In the genomic region with DNA sequence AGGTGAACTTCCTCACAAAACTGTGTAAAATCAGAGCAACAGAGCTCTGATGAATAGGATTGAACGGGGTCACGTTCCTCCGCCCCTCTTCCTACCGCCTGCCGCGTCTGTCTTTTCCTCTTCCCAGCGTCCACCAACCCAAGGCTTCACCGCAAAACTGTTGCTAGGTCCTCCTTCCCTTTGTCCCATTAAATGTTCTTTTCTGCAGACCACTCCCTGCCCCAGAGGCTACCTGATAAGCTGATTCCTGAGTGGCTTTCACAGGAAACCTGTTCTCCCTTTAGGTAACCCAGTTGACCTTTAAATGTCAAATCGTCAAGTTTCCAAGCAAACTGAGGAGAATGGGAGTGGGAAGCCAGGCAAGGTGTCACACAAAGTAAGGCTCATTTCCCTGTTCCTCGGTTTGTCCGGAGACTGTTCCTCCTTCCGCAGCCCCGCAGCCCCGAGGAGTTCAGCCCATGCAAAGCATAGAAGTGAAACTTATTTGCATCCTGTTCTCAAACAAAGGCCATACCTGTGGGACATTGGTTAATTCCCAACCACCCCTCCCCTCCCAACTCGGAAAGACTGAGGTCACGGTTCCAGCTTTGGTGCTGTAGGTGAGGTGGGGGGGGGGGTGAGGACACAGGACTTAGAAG, we compare ENCODE assay signal across 14 mouse cellular contexts. TPM values are rescaled to one million over a fixed set of nuclear protein-coding genes. Genes with fewer than 3 reads are reported as not detected.
DNase-seq lines count a peak whose midpoint lies in the region; ATAC-seq lines count a peak whose summit lies in the region.
"Had no signal": no experiment of that assay in that cellular context is flagged by ENCODE, and none has a peak within 500 bp of the region (broad histone marks: within the 10 kb centered on the region; RNA-seq: fewer than 3 reads in every experiment).

No protein-coding gene starts in this region.

- H3K4me1 ChIP-seq in liver, embryonic 11.5 days (replicated peaks; ENCODE audit: control insufficient read depth, insufficient read depth, low read length) = peaks cover 8% of the 10 kb centered on the region
- H3K4me1 ChIP-seq: hindbrain, embryonic 12.5 days had no signal

- H3K36me3 ChIP-seq in liver, embryonic 11.5 days (ENCODE audit: control insufficient read depth, insufficient read depth, low read length) = no peaks in the 10 kb centered on the region
- no peaks in the 10 kb centered on the region for H3K36me3 ChIP-seq in splenic B cell, adult 2 months (ENCODE audit: control insufficient read depth, insufficient read depth, low read length, poor library complexity, severe bottlenecking)
- H3K36me3 ChIP-seq: hindbrain, embryonic 12.5 days had no signal

- no peak overlapping the region for H3K4me3 ChIP-seq in liver, embryonic 11.5 days (ENCODE audit: low read depth, low read length)
- H3K4me3 ChIP-seq: hindbrain, embryonic 12.5 days had no signal

- H3K9me3 ChIP-seq in liver, embryonic 11.5 days (ENCODE audit: control insufficient read depth, low read length) = no peaks in the 10 kb centered on the region
- H3K9me3 ChIP-seq: hindbrain, embryonic 12.5 days had no signal

- no peak overlapping the region for H3K9ac ChIP-seq in liver, embryonic 11.5 days (ENCODE audit: low read depth, low read length)
- H3K9ac ChIP-seq: hindbrain, embryonic 12.5 days had no signal

- DNase-seq in liver, embryonic 11.5 days (ENCODE audit: low spot score) = no peak
- DNase-seq in liver = no peak
- peak; percentile 55 to 65 for DNase-seq in kidney, postnatal 36 days
- peak; percentile 40 for DNase-seq in splenic B cell, adult 2 months (ENCODE audit: low read depth, low spot score)
- DNase-seq in adrenal gland, postnatal 36 days = no peak
- no peak for DNase-seq in spleen, adult 12 weeks (ENCODE audit: low spot score)
- DNase-seq in thymus, adult 18-20 months = no peak
- DNase-seq: adrenal gland, adult 8-10 months; cerebellum, adult 8-10 months; thymus, adult 2 months had no signal

- no peak overlapping the region for H3K27ac ChIP-seq in liver, embryonic 11.5 days (ENCODE audit: low read depth, low read length)
- H3K27ac ChIP-seq: hindbrain, embryonic 12.5 days had no signal

- peak overlapping the region; percentile 31 for H3K4me2 ChIP-seq in liver, embryonic 11.5 days
- H3K4me2 ChIP-seq: hindbrain, embryonic 12.5 days had no signal

- WGBS in liver, embryonic 11.5 days = 28% methylated on average over 16 of the region's 16 CpGs

- H3K27me3 ChIP-seq in liver, embryonic 11.5 days (replicated peaks; ENCODE audit: control insufficient read depth, insufficient read depth, low read length) = no peaks in the 10 kb centered on the region
- no peaks in the 10 kb centered on the region for H3K27me3 ChIP-seq in splenic B cell, adult 2 months (ENCODE audit: control insufficient read depth, insufficient read depth, low read length, poor library complexity, severe bottlenecking)
- H3K27me3 ChIP-seq: hindbrain, embryonic 12.5 days had no signal

- ATAC-seq in liver, embryonic 11.5 days (replicated peaks; ENCODE audit: low FRiP score) = no peak
- ATAC-seq in common myeloid progenitor, adult 5-6 weeks (replicated peaks; ENCODE audit: low read depth, poor library complexity, severe bottlenecking) = 0 out of 2 replicates have a peak, but pooled peaks have one; percentile 14

RNA-seq across cellular contexts. Expression of a gene that starts 1.1 kb away (rescaled TPM):
- not detected in 2 replicates for polyA plus RNA-seq in liver, embryonic 11.5 days (2014; fragmentation: Nextera tagmentation; extraction: Ambion mirVana)
- 0.41 TPM in 1 of 2 replicates, not detected in the other for total RNA-seq in common myeloid progenitor, adult 5-6 weeks (2017)
- total RNA-seq in adrenal gland, postnatal 36 days (2021) = 1 to 10 TPM in 1 of 2 experiments, under 1 TPM in 1; 0.53 to 1.3 TPM
- total RNA-seq: MEL had no signal
- polyA plus RNA-seq: hindbrain, embryonic 12.5 days; neural tube, embryonic 11.5 days had no signal

Comparison
In these comparisons a context has a peak if more than half of its experiments do, and no peak if none do; other contexts are left out.
1. DNase-seq: peak in kidney, postnatal 36 days (2 of 2) and splenic B cell, adult 2 months (single experiment); none in liver, embryonic 11.5 days (single experiment), liver (single experiment), adrenal gland, postnatal 36 days (0 of 2), spleen, adult 12 weeks (single experiment) and thymus, adult 18-20 months (0 of 2).